Mouse (Mus musculus) thymus, postnatal 0 days (tissue): ENCODE results near the gene Gsta2. TPM values are rescaled to one million over a fixed set of nuclear protein-coding genes. Genes with fewer than 3 reads are reported as not detected.

Experiments
- DNase-seq: peaks from one replicate; pipeline ENCODE4 v3.0.0-alpha.2; 2015; ENCODE audit warnings: low spot score
- polyA plus RNA-seq: library from polyadenylated mRNA; unstranded; fragments of >200 nt; fragmentation: Nextera tagmentation; extraction: Ambion mirVana; gene quantifications from 2 replicates; pipeline ENCODE4 v1.2.1, GENCODE M21; 2015

Gsta2 gene
- 6.3 and 6.4 TPM in 2 replicates for polyA plus RNA-seq

- DNase-seq = no peak
Observed at GRCm38 (mm10) chr9:78355611-78356010, at the start of gene Gsta2. Gene Gsta2, minus strand, starts transcription at chr9:78355788.

- no peak for DNase-seq
Observed at GRCm38 (mm10) chr9:78401596-78401995, 46.0 kb upstream of the Gsta2 start.

GRCm38 (mm10) chr9:78400570-78400969 is 45.0 kb upstream of the Gsta2 start:
- DNase-seq = no peak

- DNase-seq = no peak
Observed at GRCm38 (mm10) chr9:78396517-78396916, 40.9 kb upstream of the Gsta2 start.

GRCm38 (mm10) chr9:78395630-78396351 is 40.2 kb upstream of the Gsta2 start, which contains the start of gene Ddx43:
Gene Ddx43, plus strand, starts transcription at chr9:78395777.
- peak; percentile 33 for DNase-seq

- no peak for DNase-seq
Observed at GRCm38 (mm10) chr9:78395244-78395629, 39.6 kb upstream of the Gsta2 start.

GRCm38 (mm10) chr9:78394602-78395001 is 39.0 kb upstream of the Gsta2 start:
- no peak for DNase-seq

GRCm38 (mm10) chr9:78393741-78394140 is 38.2 kb upstream of the Gsta2 start:
- no peak for DNase-seq

GRCm38 (mm10) chr9:78389981-78390380 is 34.4 kb upstream of the Gsta2 start:
- DNase-seq = no peak

GRCm38 (mm10) chr9:78386947-78387346 is 31.4 kb upstream of the Gsta2 start:
- DNase-seq = no peak

- DNase-seq = peak; percentile 21
Observed at GRCm38 (mm10) chr9:78385893-78386292, 30.3 kb upstream of the Gsta2 start.

- peak; percentile 14 for DNase-seq
Observed at GRCm38 (mm10) chr9:78378113-78378785, 22.7 kb upstream of the Gsta2 start, which contains the start of gene Ooep. Gene Ooep, minus strand, starts transcription at chr9:78378725.

- no peak for DNase-seq
Observed at GRCm38 (mm10) chr9:78377546-78377945, 22.0 kb upstream of the Gsta2 start.

- DNase-seq = no peak
Observed at GRCm38 (mm10) chr9:78375486-78375885, 19.9 kb upstream of the Gsta2 start.

- DNase-seq = no peak
Observed at GRCm38 (mm10) chr9:78374885-78375389, 19.3 kb upstream of the Gsta2 start.

- DNase-seq = no peak
Observed at GRCm38 (mm10) chr9:78374397-78374796, 18.8 kb upstream of the Gsta2 start.

- DNase-seq = no peak
Observed at GRCm38 (mm10) chr9:78372827-78373504, 17.4 kb upstream of the Gsta2 start.

GRCm38 (mm10) chr9:78371441-78371840 is 15.9 kb upstream of the Gsta2 start:
- DNase-seq = no peak

GRCm38 (mm10) chr9:78369786-78370185 is 14.2 kb upstream of the Gsta2 start:
- DNase-seq = no peak

- DNase-seq = no peak
Observed at GRCm38 (mm10) chr9:78369349-78369748, 13.8 kb upstream of the Gsta2 start.

GRCm38 (mm10) chr9:78368671-78369293 is 13.2 kb upstream of the Gsta2 start:
- no peak for DNase-seq
